Mouse (Mus musculus) liver, embryonic 14.5 days (tissue): Measurements from ENCODE around the gene Maml1.

ENCODE experiments used
- CTCF ChIP-seq: IDR thresholded peaks from 2 replicates; pipeline ENCODE4 v1.5.1; 2016; ENCODE audit warnings: antibody characterized with exemption, low read depth, control low read depth
- EP300 ChIP-seq: IDR thresholded peaks from 2 replicates; pipeline ENCODE4 v1.6.1; 2016; ENCODE audit warnings: antibody characterized with exemption, low read depth

GRCm38 (mm10) chr11:50206037-50206436 is 86.1 kb downstream of the Maml1 start:
- no peak for TF ChIP-seq CTCF
- TF ChIP-seq EP300 = no peak
